In the genomic region with DNA sequence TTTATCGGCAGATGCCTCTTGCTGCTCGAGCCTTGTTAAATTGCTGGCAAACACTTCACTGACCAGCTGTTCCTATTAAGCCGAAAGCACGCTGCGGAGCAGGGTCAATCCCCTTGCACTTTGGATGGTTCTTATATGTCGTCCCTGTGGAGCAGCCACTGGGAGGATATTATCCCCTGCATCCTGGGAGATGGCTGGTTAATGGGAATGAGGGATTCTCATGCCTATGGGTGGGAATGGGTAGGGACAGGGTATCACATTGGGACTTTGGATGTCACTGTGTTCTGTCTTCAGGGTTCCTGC, we compare ENCODE assay signal across 11 mouse cellular contexts.
DNase-seq lines count a peak whose midpoint lies in the region; ATAC-seq and TF ChIP-seq lines count a peak whose summit lies in the region.
"Had no signal": no experiment of that assay in that cellular context is flagged by ENCODE, and none has a peak within 500 bp of the region (broad histone marks: within the 10 kb centered on the region; RNA-seq: fewer than 3 reads in every experiment).

No protein-coding gene starts in this region.

- no peaks in the 10 kb centered on the region for H3K27me3 ChIP-seq in lung, embryonic 14.5 days (ENCODE audit: insufficient read depth, low read length)
- no peaks in the 10 kb centered on the region for H3K27me3 ChIP-seq in lung, postnatal 0 days (replicated peaks; ENCODE audit: insufficient read depth, low read length)

- H3K4me2 ChIP-seq in lung, embryonic 14.5 days, result peak overlapping the region; percentile 13; the same call in 1 of the 2 replicates
- H3K4me2 ChIP-seq in lung, postnatal 0 days (replicated peaks; ENCODE audit: low read depth, low read length), result no peak overlapping the region

- peak; percentile 86 for DNase-seq in lung, embryonic 14.5 days
- DNase-seq in lung, adult 18-20 months, result no peak
- peak; percentile 34 for DNase-seq in forelimb bud, embryonic 11.5 days (ENCODE audit: low read depth, low spot score)
- DNase-seq in lung, postnatal 0 days (ENCODE audit: low spot score), result peak; percentile 57
- peak; percentile 61 for DNase-seq in retina, embryonic 14.5 days (ENCODE audit: low spot score)
- DNase-seq in adrenal gland, postnatal 10 days, result no peak
- DNase-seq in cerebellum, adult 9-10 months, result no peak
- no peak for DNase-seq in adrenal gland, adult 18-20 months (ENCODE audit: low spot score in 2 of 2)
- DNase-seq: thymus, postnatal 25 days had no signal

- H3K4me1 ChIP-seq in lung, embryonic 14.5 days (ENCODE audit: insufficient read depth), result peaks cover 6% of the 10 kb centered on the region
- H3K4me1 ChIP-seq in lung, postnatal 0 days (ENCODE audit: insufficient read depth, low read depth, low read length), result no peaks in the 10 kb centered on the region

- H3K9ac ChIP-seq in lung, embryonic 14.5 days, result no peak overlapping the region
- no peak overlapping the region for H3K9ac ChIP-seq in lung, postnatal 0 days (replicated peaks; ENCODE audit: low read depth)
- H3K9ac ChIP-seq: liver, embryonic 14.5 days had no signal

- no peak overlapping the region for H3K27ac ChIP-seq in lung, embryonic 14.5 days (ENCODE audit: low read depth)
- no peak overlapping the region for H3K27ac ChIP-seq in lung, postnatal 0 days (ENCODE audit: low read length)
- H3K27ac ChIP-seq: heart, embryonic 10.5 days; liver, embryonic 14.5 days had no signal

- H3K9me3 ChIP-seq in lung, embryonic 14.5 days (ENCODE audit: low read depth, low read length), result no peaks in the 10 kb centered on the region
- no peaks in the 10 kb centered on the region for H3K9me3 ChIP-seq in lung, postnatal 0 days (ENCODE audit: low read length)
- H3K9me3 ChIP-seq: heart, embryonic 10.5 days had no signal

- no peak overlapping the region for H3K4me3 ChIP-seq in lung, embryonic 14.5 days (ENCODE audit: low read depth, low read length)
- H3K4me3 ChIP-seq in lung, postnatal 0 days (ENCODE audit: low read depth, low read length), result no peak overlapping the region
- H3K4me3 ChIP-seq: heart, embryonic 10.5 days had no signal

- no peak for TF ChIP-seq EP300 in lung, postnatal 0 days (IDR thresholded peaks at IDR 0.05)

- WGBS in lung, embryonic 14.5 days, result 14% methylated on average over 6 of the region's 6 CpGs
- WGBS in lung, postnatal 0 days, result 37% methylated on average over 6 of the region's 6 CpGs

- TF ChIP-seq CTCF in lung, embryonic 14.5 days (IDR thresholded peaks at IDR 0.05; ENCODE audit: low read depth), result no peak
- TF ChIP-seq CTCF in lung, postnatal 0 days (IDR thresholded peaks at IDR 0.05), result no peak

- no peaks in the 10 kb centered on the region for H3K36me3 ChIP-seq in lung, embryonic 14.5 days (ENCODE audit: insufficient read depth)
- no peaks in the 10 kb centered on the region for H3K36me3 ChIP-seq in lung, postnatal 0 days (ENCODE audit: insufficient read depth, low read length)
- H3K36me3 ChIP-seq: heart, embryonic 10.5 days had no signal

- ATAC-seq in lung, embryonic 14.5 days (ENCODE audit: insufficient read depth), result peak; percentile 88
- ATAC-seq in lung, postnatal 0 days, result peak; percentile 48; the same call in 1 of the 2 replicates

Comparison
In these comparisons a context has a peak if more than half of its experiments do, and no peak if none do; other contexts are left out.
1. DNase-seq: peak in lung, embryonic 14.5 days (single experiment), forelimb bud, embryonic 11.5 days (single experiment), lung, postnatal 0 days (single experiment) and retina, embryonic 14.5 days (single experiment); none in lung, adult 18-20 months (0 of 2), adrenal gland, postnatal 10 days (single experiment), cerebellum, adult 9-10 months (single experiment) and adrenal gland, adult 18-20 months (0 of 2).